Mouse (Mus musculus) myocyte (in vitro differentiated cells): ENCODE results near the gene Agr2.

ENCODE experiments used
- MYOG ChIP-seq, 3 experiments: IDR thresholded peaks; one replicate each; pipeline ENCODE4 v1.6.1; 2011; ENCODE audit warnings: control low read depth in 2 of 3, low read depth in 2 of 3, mild to moderate bottlenecking in 2 of 3; ENCODE audit not compliant: insufficient read length in 2 of 3, control insufficient read depth in 1 of 3, insufficient read depth in 1 of 3
- POLR2A ChIP-seq: IDR thresholded peaks from one replicate; pipeline ENCODE4 v1.6.1; 2011; ENCODE audit warnings: low read depth, mild to moderate bottlenecking, control low read depth, moderate library complexity; ENCODE audit not compliant: insufficient read length
- POLR2AphosphoS2 ChIP-seq: IDR thresholded peaks from one replicate; pipeline ENCODE4 v1.6.1; 2011; ENCODE audit warnings: low read depth, control low read depth; ENCODE audit not compliant: insufficient read length

GRCm38 (mm10) chr12:36013216-36013910 is 20.7 kb downstream of the Agr2 start:
- no peak for TF ChIP-seq MYOG (IDR thresholded peaks at IDR 0.05; ENCODE audit: control insufficient read depth in 1 of 3, insufficient read depth in 1 of 3, insufficient read length in 2 of 3, low read depth in 2 of 3)
- TF ChIP-seq POLR2A = no peak
- no peak for TF ChIP-seq POLR2AphosphoS2
